Mouse (Mus musculus): ENCODE measurements around the gene Camk1g. TPM values are rescaled to one million over a fixed set of nuclear protein-coding genes. Genes with fewer than 3 reads are reported as not detected.

Camk1g gene
- total RNA-seq, 2 experiments from 2014 or later = 36.9 to 51.0 TPM

- peak; percentile 51 to 65 for DNase-seq (ENCODE audit: low spot score in 2 of 2)
- intact Hi-C loops (cut with DNase I) = loop anchor here (5.0 kb wide), 1 partner anchor 45 kb away; the partner anchor contains the start of gene G0s2
These were observed 52.9 kb downstream of the Camk1g start for GRCm38 (mm10) chr1:193317159-193317559.

DNA sequence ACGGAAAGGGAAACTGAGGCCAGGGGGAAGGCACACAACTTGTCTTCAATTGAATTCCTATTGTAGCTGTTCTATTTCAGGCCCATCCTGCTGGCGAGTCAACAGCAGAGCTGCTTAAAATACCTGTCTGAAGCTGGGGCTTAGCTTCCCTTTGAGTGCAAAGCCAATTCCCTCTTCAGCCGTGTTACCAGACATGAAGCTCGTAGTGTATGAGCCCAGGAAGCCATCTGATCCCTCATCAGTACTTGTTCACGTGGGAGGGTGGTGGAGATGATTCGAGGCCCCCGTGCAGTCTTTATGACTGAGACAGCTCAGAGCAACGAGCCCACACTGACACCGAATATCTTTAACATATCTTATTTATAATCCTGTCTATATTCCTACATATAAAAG, 53.7 kb downstream of the Camk1g start:
- intact Hi-C loops (cut with DNase I) = loop anchor here (5.0 kb wide), 1 partner anchor 44 kb away; the partner anchor contains the start of gene G0s2
- DNase-seq (ENCODE audit: low spot score in 2 of 2) = peak in 1 of 2 experiments; percentile 68

DNA sequence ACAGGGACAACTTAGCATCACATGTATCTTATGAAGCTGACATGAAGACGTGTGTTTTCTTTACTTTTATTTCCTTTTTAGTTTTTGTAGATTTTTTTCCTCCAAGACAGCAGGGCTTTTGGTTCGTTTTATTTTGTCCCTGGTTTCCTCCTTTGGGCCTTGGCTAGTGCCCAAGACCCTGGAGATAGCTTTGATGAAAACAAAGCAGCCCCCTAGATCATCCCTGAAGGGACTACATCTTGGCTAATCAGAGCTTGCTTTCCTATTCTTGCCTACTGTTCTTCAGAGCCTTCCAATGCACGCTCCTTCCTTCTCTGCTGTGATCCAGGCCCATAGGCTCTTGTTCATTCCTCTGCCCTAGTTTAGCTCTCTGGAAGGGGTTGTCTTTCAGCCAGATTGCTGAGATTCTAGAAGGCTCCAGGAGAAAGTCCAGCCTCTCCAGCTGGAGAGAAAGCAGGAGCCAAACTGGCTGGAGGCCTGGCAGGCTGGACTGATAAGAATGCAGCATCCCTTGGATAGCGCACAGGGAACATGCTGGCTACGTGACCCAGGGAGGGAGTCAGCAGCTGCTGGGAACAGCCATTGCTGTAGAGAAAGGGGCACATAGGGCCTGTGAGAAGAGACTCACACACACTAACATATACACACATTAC, 54.3 kb downstream of the Camk1g start:
- DNase-seq (ENCODE audit: low spot score in 2 of 2) = peak; percentile 46 to 87
- intact Hi-C loops (cut with DNase I) = loop anchor here (5.0 kb wide), 1 partner anchor 44 kb away; the partner anchor contains the start of gene G0s2

- DNase-seq (ENCODE audit: low spot score in 2 of 2) = no peak
- intact Hi-C loops (cut with DNase I) = no loop called here
These were observed 58.5 kb downstream of the Camk1g start for GRCm38 (mm10) chr1:193311596-193311995.

DNA sequence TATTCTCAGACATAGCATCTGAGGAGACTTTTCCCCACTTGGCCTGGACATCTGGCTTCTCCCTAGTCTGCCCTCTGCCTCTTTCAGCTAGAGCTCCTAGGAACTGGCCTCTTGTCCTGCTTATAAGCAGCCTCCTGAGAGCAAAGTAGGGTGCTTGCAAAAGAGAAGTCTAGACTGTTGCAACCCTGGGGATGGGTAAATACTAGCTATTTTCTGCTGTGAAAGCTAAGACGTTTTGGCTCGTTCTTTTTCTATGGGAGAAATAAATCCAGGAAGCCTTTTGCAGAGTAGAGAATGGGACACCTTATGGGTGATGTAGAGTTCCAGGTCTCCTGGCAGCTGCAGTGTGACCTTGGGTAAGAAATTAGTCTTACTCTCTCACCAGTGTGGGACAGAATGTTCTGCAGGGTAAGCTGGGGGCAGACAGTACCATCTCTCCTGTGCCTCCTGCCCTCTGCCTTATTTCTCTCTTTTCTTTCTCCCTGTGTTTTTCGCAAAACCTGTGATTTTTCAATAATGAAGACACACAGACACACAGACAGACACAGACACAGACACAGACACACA, 59.5 kb downstream of the Camk1g start:
- DNase-seq (ENCODE audit: low spot score in 2 of 2) = no peak
- intact Hi-C loops (cut with DNase I) = no loop called here

GRCm38 (mm10) chr1:193309785-193310518, 60.1 kb downstream of the Camk1g start:
- no peak for DNase-seq (ENCODE audit: low spot score in 2 of 2)
- intact Hi-C loops (cut with DNase I) = no loop called here

DNA sequence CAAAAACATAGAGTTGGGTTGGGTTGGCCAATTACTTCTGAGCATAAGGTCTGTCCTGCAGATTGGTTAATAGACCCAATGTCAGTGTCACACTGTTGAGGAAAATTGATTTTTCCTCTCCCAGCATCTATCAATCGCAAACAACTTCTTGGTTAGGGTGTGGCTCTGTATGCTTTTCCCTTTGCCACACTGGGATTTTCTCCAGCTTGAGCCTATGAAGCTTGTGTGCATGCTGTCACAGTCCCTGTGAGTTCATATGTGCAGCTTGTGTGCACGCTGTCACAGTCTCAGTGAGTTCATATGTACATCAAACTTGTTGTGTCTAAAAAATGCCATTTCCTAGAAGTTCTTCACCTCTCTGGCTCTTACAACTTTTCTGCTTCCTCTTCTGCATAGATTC, 63.3 kb downstream of the Camk1g start:
- intact Hi-C loops (cut with DNase I) = no loop called here
- DNase-seq (ENCODE audit: low spot score in 2 of 2) = no peak

DNA sequence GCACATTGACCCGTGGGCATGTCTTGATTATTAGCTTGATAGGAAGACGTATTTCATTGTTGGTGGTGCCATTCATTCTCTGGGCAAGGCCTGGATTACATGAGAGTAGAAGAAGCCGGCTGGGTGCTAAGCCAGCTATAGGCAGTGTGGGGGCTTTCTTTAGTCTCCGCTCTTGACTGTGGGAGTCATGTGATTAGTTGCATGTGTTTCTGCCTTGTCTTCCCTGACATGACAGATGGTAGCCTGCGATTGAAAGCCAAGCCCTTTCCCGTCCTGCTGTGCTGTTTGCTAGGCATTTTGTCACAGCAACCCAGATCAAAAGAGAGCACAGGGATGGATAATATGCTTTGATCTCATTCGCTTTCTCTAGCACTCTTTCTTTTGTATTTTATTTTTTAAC, 64.7 kb downstream of the Camk1g start:
- intact Hi-C loops (cut with DNase I) = no loop called here
- DNase-seq (ENCODE audit: low spot score in 2 of 2) = no peak

GRCm38 (mm10) chr1:193303096-193303495, 67.0 kb downstream of the Camk1g start:
- intact Hi-C loops (cut with DNase I) = no loop called here
- DNase-seq (ENCODE audit: low spot score in 2 of 2) = no peak

- DNase-seq (ENCODE audit: low spot score in 2 of 2) = no peak
- intact Hi-C loops (cut with DNase I) = no loop called here
These were observed 68.0 kb downstream of the Camk1g start for GRCm38 (mm10) chr1:193302093-193302405.

- intact Hi-C loops (cut with DNase I) = no loop called here
- no peak for DNase-seq (ENCODE audit: low spot score in 2 of 2)
These were observed 68.6 kb downstream of the Camk1g start for GRCm38 (mm10) chr1:193301216-193302092.

- no peak for DNase-seq (ENCODE audit: low spot score in 2 of 2)
- intact Hi-C loops (cut with DNase I) = no loop called here
These were observed 70.1 kb downstream of the Camk1g start for GRCm38 (mm10) chr1:193299995-193300394.

- intact Hi-C loops (cut with DNase I) = no loop called here
- DNase-seq (ENCODE audit: low spot score in 2 of 2) = peak in 1 of 2 experiments; percentile 30
These were observed 71.8 kb downstream of the Camk1g start for GRCm38 (mm10) chr1:193298141-193298765.

Other genes starting within 250 kb of the Camk1g start
- gene Diexf, start 240.0 kb downstream of the Camk1g start, total RNA-seq (2021) = 10 to 100 TPM; 21.9 to 23.2 TPM
- 1 to 10 TPM in 1 of 2 experiments, under 1 TPM in 1; 0.98 to 2.3 TPM for gene Irf6, start 217.2 kb downstream of the Camk1g start, total RNA-seq (2021)
- 1 to 10 TPM; 2.4 to 3.4 TPM for gene A130010J15Rik, start 202.3 kb downstream of the Camk1g start, total RNA-seq (2021)
- 1 to 10 TPM; 1.0 to 3.1 TPM for gene Traf3ip3, start 168.6 kb downstream of the Camk1g start, total RNA-seq (2021)
- gene Lamb3, start 162.6 kb downstream of the Camk1g start, total RNA-seq (2021) = 1 to 10 TPM in 1 of 2 experiments, under 1 TPM in 1; 0.89 to 1.9 TPM
- gene Hsd11b1, start 106.2 kb downstream of the Camk1g start, total RNA-seq (2021) = 10 to 100 TPM; 24.1 to 24.9 TPM
- gene G0s2, start 97.1 kb downstream of the Camk1g start, total RNA-seq (2021) = 1 to 10 TPM; 8.0 to 8.3 TPM

Data from left cerebral cortex, postnatal 25 days (tissue).